Mouse (Mus musculus) skeletal muscle tissue, adult 2 months (tissue): ENCODE measurements around the gene Pdzd11.

Experiments used
- DNase-seq: peaks from one replicate; pipeline ENCODE4 v3.0.0-alpha.2; 2012; ENCODE audit warnings: low read depth, low spot score

Pdzd11 gene

GRCm38 (mm10) chrX:100625802-100626793 lies at the start of gene Pdzd11:
Gene Pdzd11, minus strand, starts transcription at chrX:100626568.
- DNase-seq, result peak; percentile 91

GRCm38 (mm10) chrX:100664825-100665224 lies 38.5 kb upstream of the Pdzd11 start:
- DNase-seq, result no peak

DNA sequence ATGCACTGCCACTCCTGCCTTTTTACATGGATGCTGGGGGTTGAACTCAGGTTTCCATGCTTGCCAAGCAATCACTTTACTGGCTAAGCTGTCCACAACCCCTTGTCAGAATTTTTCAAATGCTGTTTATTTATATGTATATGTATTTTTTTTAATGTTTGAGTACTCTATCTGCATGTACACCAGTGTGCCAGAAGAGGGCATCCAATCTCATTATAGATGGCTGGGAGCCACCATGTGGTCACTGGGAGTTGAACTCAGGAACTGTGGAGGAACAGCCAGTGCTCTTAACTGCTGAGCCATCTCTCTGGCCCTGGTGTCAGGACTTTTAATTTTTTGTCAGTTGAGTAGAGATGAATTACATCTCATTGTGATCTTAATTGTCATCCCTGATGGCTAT lies 26.5 kb upstream of the Pdzd11 start:
- DNase-seq, result no peak

DNA sequence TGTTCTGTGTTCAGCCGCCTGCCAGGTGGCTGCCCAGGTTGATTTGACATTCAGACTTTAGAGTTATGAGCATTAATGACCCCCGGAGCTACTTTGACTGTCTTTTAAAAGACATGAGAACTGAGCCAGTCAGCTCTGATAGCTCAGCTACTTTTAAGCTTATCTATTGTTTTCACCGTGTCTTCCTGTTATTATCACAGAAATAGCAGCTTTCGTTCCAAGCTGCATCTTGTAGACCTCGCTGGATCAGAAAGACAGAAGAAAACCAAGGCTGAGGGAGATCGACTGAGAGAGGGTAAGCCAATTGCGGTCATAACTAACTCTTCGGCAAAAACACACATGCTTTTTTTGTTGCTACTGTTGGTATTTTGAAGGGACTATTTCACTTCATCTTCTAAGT lies 12.1 kb upstream of the Pdzd11 start:
- DNase-seq, result no peak

DNA sequence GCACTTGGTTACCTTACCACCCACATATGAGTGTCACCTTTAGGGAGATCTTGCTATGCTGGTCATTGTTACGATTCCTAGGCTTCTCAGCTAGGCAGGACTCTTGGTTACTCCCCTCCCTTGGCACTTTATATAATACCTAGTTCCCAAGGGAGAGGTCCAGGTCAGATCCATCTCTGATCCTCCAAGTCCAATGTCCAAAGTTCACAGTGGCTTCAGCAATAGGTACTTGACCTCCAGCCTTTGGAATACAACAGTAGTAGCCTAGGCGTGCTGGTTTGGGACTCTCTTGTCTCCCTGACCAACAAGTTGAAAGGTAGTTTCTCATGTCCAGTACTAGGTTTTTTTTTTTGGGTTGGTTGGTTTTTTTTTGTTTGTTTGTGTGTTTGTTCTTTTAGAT lies 2.7 kb upstream of the Pdzd11 start:
- DNase-seq, result no peak

GRCm38 (mm10) chrX:100625546-100625801 lies 894 bp downstream of the Pdzd11 start, which contains the start of gene Kif4:
Gene Kif4, plus strand, starts transcription at chrX:100625737.
- no peak for DNase-seq

DNA sequence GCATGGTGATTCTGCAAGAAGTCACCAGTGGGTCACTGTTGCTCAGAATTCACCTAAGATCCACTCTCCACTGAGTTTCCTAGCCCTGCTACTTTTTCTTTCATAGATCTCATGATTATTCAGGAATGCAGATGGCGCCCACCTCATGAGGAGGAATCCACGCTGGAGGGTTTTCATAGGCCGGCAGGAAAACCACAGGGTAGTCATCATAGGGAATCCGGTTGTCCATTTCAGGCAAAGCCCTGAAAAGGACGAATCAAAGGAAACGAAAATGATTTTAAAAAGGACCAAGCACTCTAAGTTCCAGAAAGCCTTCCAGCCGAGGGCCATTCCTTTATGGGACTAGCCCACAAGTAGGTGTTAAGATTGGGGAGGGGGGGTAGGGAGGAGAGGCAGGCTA lies 1.2 kb downstream of the Pdzd11 start:
- DNase-seq, result no peak

DNA sequence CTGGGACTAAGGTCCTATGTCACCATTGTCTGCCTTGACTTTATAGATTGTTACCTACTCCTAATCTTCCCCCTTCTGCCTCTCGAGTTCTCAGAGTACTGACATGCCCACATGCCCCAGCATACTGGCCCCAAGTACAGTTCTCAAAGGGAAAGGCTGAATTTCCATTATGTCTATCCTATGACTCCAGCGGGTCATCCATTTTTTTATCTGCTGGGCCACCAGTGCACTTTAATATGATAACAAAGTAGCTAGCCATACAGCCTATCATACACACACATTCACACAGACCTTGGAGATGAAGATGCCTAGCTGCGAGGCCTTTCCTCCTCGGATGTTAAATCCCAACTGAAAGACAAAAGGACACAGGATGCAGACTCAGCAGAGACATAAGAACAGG lies 2.1 kb downstream of the Pdzd11 start:
- no peak for DNase-seq

DNA sequence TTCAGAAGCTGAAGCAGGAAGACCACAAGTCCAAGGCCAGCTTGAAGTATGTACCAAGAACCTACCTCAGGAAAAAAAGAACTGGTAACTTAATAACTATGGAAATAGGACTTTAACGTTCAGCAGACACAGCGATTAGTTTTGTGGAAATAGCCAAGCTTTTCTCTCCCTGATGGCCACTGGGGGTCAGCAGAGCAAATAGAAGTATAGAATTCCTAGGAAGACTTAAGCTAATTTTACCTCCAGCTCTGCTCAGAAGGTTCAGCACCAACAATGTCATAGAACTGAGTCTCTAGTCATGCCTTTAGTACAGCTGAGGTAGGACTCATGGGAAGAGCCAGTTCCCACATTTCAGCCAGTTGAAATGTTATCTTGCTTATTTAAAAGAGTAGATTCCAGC lies 5.0 kb downstream of the Pdzd11 start:
- no peak for DNase-seq

GRCm38 (mm10) chrX:100618488-100618887 lies 7.9 kb downstream of the Pdzd11 start:
- DNase-seq, result no peak

GRCm38 (mm10) chrX:100605314-100605713 lies 21.1 kb downstream of the Pdzd11 start, which contains the start of gene Arr3:
Gene Arr3, plus strand, starts transcription at chrX:100605497.
- no peak for DNase-seq

- no peak for DNase-seq
These were observed 26.6 kb downstream of the Pdzd11 start for GRCm38 (mm10) chrX:100599755-100600154.

- no peak for DNase-seq
These were observed 28.9 kb downstream of the Pdzd11 start for GRCm38 (mm10) chrX:100597439-100597838.

DNA sequence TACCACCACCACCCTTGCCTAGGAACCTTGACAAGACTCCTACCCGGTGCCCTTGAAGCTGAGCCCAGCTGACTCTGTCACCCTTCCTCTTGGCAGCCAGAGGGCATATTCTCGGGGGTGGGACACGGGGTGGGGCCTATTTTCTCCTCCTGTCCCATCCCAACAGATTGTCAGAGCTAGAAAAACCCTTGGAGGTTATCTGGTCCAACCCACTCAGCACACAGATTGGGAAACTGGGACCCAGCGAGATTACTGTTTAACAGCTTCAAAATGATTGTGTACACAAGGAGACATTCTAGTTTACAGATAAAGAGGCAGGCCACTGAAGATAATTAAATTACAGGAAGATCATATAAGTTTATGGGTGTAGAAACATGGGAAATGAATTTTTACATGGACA lies 31.6 kb downstream of the Pdzd11 start, which contains the start of gene P2ry4:
P2ry4 (minus strand) TSS at position 79 of the 400 bp plus-strand sequence.
- no peak for DNase-seq
